Mouse (Mus musculus) cerebellum, postnatal 10 days (tissue): ENCODE data around the gene Fbln1.

Source experiments
- DNase-seq, 2 experiments: peaks; one replicate each; pipeline ENCODE4 v3.0.0; 2021; ENCODE audit warnings: mixed read lengths in 2 of 2

Gene Fbln1

GRCm38 (mm10) chr15:85207081-85207480 lies 1.3 kb downstream of the Fbln1 start:
- peak; percentile 58 to 75 for DNase-seq

- DNase-seq, result peak; percentile 42 to 64
These were observed 2.0 kb downstream of the Fbln1 start for GRCm38 (mm10) chr15:85207763-85208162.

GRCm38 (mm10) chr15:85208332-85208731 lies 2.6 kb downstream of the Fbln1 start:
- DNase-seq, result no peak

- peak; percentile 34 to 55 for DNase-seq
These were observed 3.6 kb downstream of the Fbln1 start for GRCm38 (mm10) chr15:85209341-85209740.

GRCm38 (mm10) chr15:85210686-85211085 lies 4.9 kb downstream of the Fbln1 start:
- DNase-seq, result no peak

- DNase-seq, result no peak
These were observed 5.5 kb downstream of the Fbln1 start for GRCm38 (mm10) chr15:85211101-85211760.

- DNase-seq, result no peak
These were observed 10.5 kb downstream of the Fbln1 start for GRCm38 (mm10) chr15:85216069-85216813.

- peak; percentile 42 for DNase-seq
These were observed 13.0 kb downstream of the Fbln1 start for GRCm38 (mm10) chr15:85218617-85219265.

- no peak for DNase-seq
These were observed 14.6 kb downstream of the Fbln1 start for GRCm38 (mm10) chr15:85220371-85220770.

GRCm38 (mm10) chr15:85221115-85221854 lies 15.5 kb downstream of the Fbln1 start:
- no peak for DNase-seq

- no peak for DNase-seq
These were observed 19.9 kb downstream of the Fbln1 start for GRCm38 (mm10) chr15:85225693-85226092.

GRCm38 (mm10) chr15:85226841-85227240 lies 21.1 kb downstream of the Fbln1 start:
- no peak for DNase-seq

- DNase-seq, result no peak
These were observed 22.8 kb downstream of the Fbln1 start for GRCm38 (mm10) chr15:85228568-85228967.

GRCm38 (mm10) chr15:85229960-85230535 lies 24.3 kb downstream of the Fbln1 start:
- DNase-seq, result no peak

GRCm38 (mm10) chr15:85230613-85231012 lies 24.9 kb downstream of the Fbln1 start:
- no peak for DNase-seq

GRCm38 (mm10) chr15:85231443-85232255 lies 25.9 kb downstream of the Fbln1 start:
- DNase-seq, result peak; percentile 78 to 82

GRCm38 (mm10) chr15:85232256-85232535 lies 26.4 kb downstream of the Fbln1 start:
- no peak for DNase-seq

- no peak for DNase-seq
These were observed 26.9 kb downstream of the Fbln1 start for GRCm38 (mm10) chr15:85232543-85233250.

GRCm38 (mm10) chr15:85233251-85233611 lies 27.5 kb downstream of the Fbln1 start:
- no peak for DNase-seq

GRCm38 (mm10) chr15:85233690-85234089 lies 27.9 kb downstream of the Fbln1 start:
- peak; percentile 29 to 34 for DNase-seq
